Mouse (Mus musculus) erythroblast, embryonic 14.5 days (primary cell): ENCODE measurements around the gene Gm28048.

ENCODE experiments used
- GATA1 ChIP-seq: IDR thresholded peaks from 2 replicates; pipeline ENCODE4 v1.6.1; 2012; ENCODE audit warnings: low read length, inconsistent platforms, mixed read lengths
- TAL1 ChIP-seq: IDR thresholded peaks from 3 replicates; pipeline ENCODE4 v1.6.1; 2012; ENCODE audit warnings: low read length, inconsistent platforms, mixed read lengths

- TF ChIP-seq TAL1 (no peak), GATA1 (no peak)
Measured at GRCm38 (mm10) chr11:22813921-22814704, 167.8 kb downstream of the Gm28048 start.
